Mouse (Mus musculus) forebrain, embryonic 10.5 days (tissue): Measurements from ENCODE around the gene Cdh3. TPM values are rescaled to one million over a fixed set of nuclear protein-coding genes. Genes with fewer than 3 reads are reported as not detected.

Experiments
- DNase-seq: peaks from one replicate; pipeline ENCODE4 v3.0.0-alpha.2; 2017; ENCODE audit warnings: low spot score; ENCODE audit errors: extremely low spot score
- H3K27ac ChIP-seq: fragments of 300-500 bp; sonication (generic); 2 replicates; pipeline ENCODE4 v1.5.1; 2016; ENCODE audit warnings: mild to moderate bottlenecking
- H3K27me3 ChIP-seq: fragments of 300-500 bp; sonication (generic); 2 replicates; pipeline ENCODE4 v1.6.1; 2016; ENCODE audit warnings: mild to moderate bottlenecking; ENCODE audit not compliant: poor library complexity, severe bottlenecking
- H3K36me3 ChIP-seq: fragments of 300-500 bp; sonication (generic); replicated peaks from 2 replicates; pipeline ENCODE4 v1.6.1; 2016; ENCODE audit warnings: mild to moderate bottlenecking, moderate library complexity
- H3K4me1 ChIP-seq: fragments of 300-500 bp; sonication (generic); 2 replicates; pipeline ENCODE4 v1.6.1; 2016
- H3K4me3 ChIP-seq: fragments of 300-500 bp; sonication (generic); 2 replicates; pipeline ENCODE4 v1.5.1; 2016; ENCODE audit warnings: mild to moderate bottlenecking, moderate library complexity
- H3K9me3 ChIP-seq: fragments of 300-500 bp; sonication (generic); 2 replicates; pipeline ENCODE4 v1.6.1; 2016; ENCODE audit warnings: mild to moderate bottlenecking, moderate library complexity
- WGBS: fragments of 180-500 bp; shearing (Covaris S2); methylation state at CpG from one replicate; pipeline ENCODE4 v1.1.7; 2016; 5-methylcytosine and 5-hydroxymethylcytosine counted together
- polyA plus RNA-seq: library from polyadenylated mRNA; unstranded; fragments of >200 nt; fragmentation: Nextera tagmentation; extraction: Ambion mirVana; gene quantifications from 2 replicates; pipeline ENCODE4 v1.2.1, GENCODE M21; 2016

Cdh3 gene
- 10.4 and 11.2 TPM in 2 replicates for polyA plus RNA-seq

GRCm38 (mm10) chr8:106510365-106510975 lies at the start of gene Cdh3:
Gene Cdh3, plus strand, starts transcription at chr8:106510891.
- Histone ChIP-seq H3K27me3 (peaks cover 87% of the 10 kb centered on the region), H3K4me1 (peaks cover 51% of the 10 kb centered on the region), H3K4me3 (peak within 1 kb of the TSS; percentile 54), H3K9me3 (no peaks in the 10 kb centered on the region), H3K27ac (peak within 1 kb of the TSS; percentile 82), H3K36me3 (no peaks in the 10 kb centered on the region)
- under 1% methylated on average over 34 of the region's 34 CpGs for WGBS
- DNase-seq = peak; percentile 34

GRCm38 (mm10) chr8:106462131-106462530 lies 48.6 kb upstream of the Cdh3 start:
- no peaks in the 10 kb centered on the region for H3K27me3 ChIP-seq
- H3K4me3 ChIP-seq = no peak overlapping the region
- 88% methylated on average over 5 of the region's 5 CpGs for WGBS
- H3K27ac ChIP-seq = no peak overlapping the region
- peaks cover 12% of the 10 kb centered on the region for H3K4me1 ChIP-seq
- no peaks in the 10 kb centered on the region for H3K36me3 ChIP-seq
- H3K9me3 ChIP-seq = no peaks in the 10 kb centered on the region
- no peak for DNase-seq

GRCm38 (mm10) chr8:106463795-106464194 lies 46.9 kb upstream of the Cdh3 start:
- 87% methylated on average over 6 of the region's 6 CpGs for WGBS
- Histone ChIP-seq H3K36me3 (no peaks in the 10 kb centered on the region), H3K27ac (no peak overlapping the region), H3K9me3 (no peaks in the 10 kb centered on the region), H3K4me1 (peaks cover 12% of the 10 kb centered on the region), H3K27me3 (no peaks in the 10 kb centered on the region), H3K4me3 (no peak overlapping the region)
- no peak for DNase-seq

GRCm38 (mm10) chr8:106469485-106469884 lies 41.2 kb upstream of the Cdh3 start:
- Histone ChIP-seq H3K27ac (no peak overlapping the region), H3K4me3 (no peak overlapping the region), H3K9me3 (no peaks in the 10 kb centered on the region), H3K27me3 (no peaks in the 10 kb centered on the region), H3K36me3 (no peaks in the 10 kb centered on the region), H3K4me1 (peaks cover 8% of the 10 kb centered on the region)
- no peak for DNase-seq
- 58% methylated on average over 7 of the region's 7 CpGs for WGBS

GRCm38 (mm10) chr8:106474001-106474400 lies 36.7 kb upstream of the Cdh3 start:
- DNase-seq = peak; percentile 6
- H3K36me3 ChIP-seq = no peaks in the 10 kb centered on the region
- WGBS = 92% methylated on average over 5 of the region's 5 CpGs
- no peak overlapping the region for H3K27ac ChIP-seq
- no peaks in the 10 kb centered on the region for H3K27me3 ChIP-seq
- no peak overlapping the region for H3K4me3 ChIP-seq
- H3K4me1 ChIP-seq = peaks cover 8% of the 10 kb centered on the region
- no peaks in the 10 kb centered on the region for H3K9me3 ChIP-seq

GRCm38 (mm10) chr8:106500018-106500685 lies 10.5 kb upstream of the Cdh3 start, which contains the start of gene 6030452D12Rik:
Gene 6030452D12Rik, plus strand, starts transcription at chr8:106500522.
- Histone ChIP-seq H3K27ac (no peak within 1 kb of the TSS), H3K9me3 (no peaks in the 10 kb centered on the region; the same call in 1 of the 2 replicates), H3K4me1 (no peaks in the 10 kb centered on the region), H3K36me3 (no peaks in the 10 kb centered on the region), H3K27me3 (peaks cover 11% of the 10 kb centered on the region), H3K4me3 (no peak within 1 kb of the TSS)
- no peak for DNase-seq
- WGBS = 88% methylated on average over 8 of the region's 8 CpGs

- 89% methylated on average over 7 of the region's 7 CpGs for WGBS
- H3K4me3 ChIP-seq = no peak overlapping the region
- H3K27ac ChIP-seq = no peak overlapping the region
- no peak for DNase-seq
- no peaks in the 10 kb centered on the region for H3K36me3 ChIP-seq
- no peaks in the 10 kb centered on the region for H3K9me3 ChIP-seq
- H3K27me3 ChIP-seq = peaks cover 52% of the 10 kb centered on the region
- H3K4me1 ChIP-seq = peaks cover 24% of the 10 kb centered on the region
Observed at GRCm38 (mm10) chr8:106504241-106504640, 6.5 kb upstream of the Cdh3 start.

GRCm38 (mm10) chr8:106505328-106505965 lies 5.2 kb upstream of the Cdh3 start:
- peaks cover 64% of the 10 kb centered on the region for H3K27me3 ChIP-seq
- 60% methylated on average over 10 of the region's 10 CpGs for WGBS
- H3K9me3 ChIP-seq = no peaks in the 10 kb centered on the region
- H3K4me3 ChIP-seq = no peak overlapping the region
- H3K4me1 ChIP-seq = peaks cover 29% of the 10 kb centered on the region
- no peak overlapping the region for H3K27ac ChIP-seq
- DNase-seq = no peak
- H3K36me3 ChIP-seq = no peaks in the 10 kb centered on the region

GRCm38 (mm10) chr8:106506106-106506505 lies 4.6 kb upstream of the Cdh3 start:
- DNase-seq = no peak
- 96% methylated on average over 1 of the region's 1 CpGs for WGBS
- H3K27me3 ChIP-seq = peaks cover 71% of the 10 kb centered on the region
- no peak overlapping the region for H3K27ac ChIP-seq
- H3K4me3 ChIP-seq = no peak overlapping the region
- no peaks in the 10 kb centered on the region for H3K9me3 ChIP-seq
- H3K36me3 ChIP-seq = no peaks in the 10 kb centered on the region
- peaks cover 35% of the 10 kb centered on the region for H3K4me1 ChIP-seq

GRCm38 (mm10) chr8:106507761-106508331 lies 2.8 kb upstream of the Cdh3 start:
- under 1% methylated on average over 30 of the region's 30 CpGs for WGBS
- Histone ChIP-seq H3K4me3 (peak overlapping the region; percentile 51), H3K9me3 (no peaks in the 10 kb centered on the region), H3K27me3 (peaks cover 88% of the 10 kb centered on the region), H3K36me3 (no peaks in the 10 kb centered on the region), H3K27ac (peak overlapping the region; percentile 80), H3K4me1 (peaks cover 51% of the 10 kb centered on the region)
- DNase-seq = peak; percentile 61

- Histone ChIP-seq H3K27me3 (peaks cover 94% of the 10 kb centered on the region), H3K4me1 (peaks cover 51% of the 10 kb centered on the region), H3K4me3 (peak overlapping the region; percentile 51), H3K36me3 (no peaks in the 10 kb centered on the region), H3K27ac (peak overlapping the region; percentile 80; the same call in 1 of the 2 replicates), H3K9me3 (no peaks in the 10 kb centered on the region)
- no peak for DNase-seq
- 25% methylated on average over 3 of the region's 3 CpGs for WGBS
Observed at GRCm38 (mm10) chr8:106508456-106508855, 2.2 kb upstream of the Cdh3 start.

GRCm38 (mm10) chr8:106509079-106509780 lies 1.5 kb upstream of the Cdh3 start:
- WGBS = 38% methylated on average over 8 of the region's 8 CpGs
- no peaks in the 10 kb centered on the region for H3K9me3 ChIP-seq
- no peak overlapping the region for H3K4me3 ChIP-seq
- no peak overlapping the region for H3K27ac ChIP-seq
- DNase-seq = no peak
- no peaks in the 10 kb centered on the region for H3K36me3 ChIP-seq
- H3K4me1 ChIP-seq = peaks cover 51% of the 10 kb centered on the region
- peaks cover 99% of the 10 kb centered on the region for H3K27me3 ChIP-seq
